Mouse (Mus musculus): ENCODE results near the gene Mad1l1.

Mad1l1 gene

GRCm38 (mm10) chr5:140185757-140186156, 135.6 kb downstream of the Mad1l1 start:
- DNase-seq (ENCODE audit: extremely low spot score, low read depth, low spot score), result no peak

DNA sequence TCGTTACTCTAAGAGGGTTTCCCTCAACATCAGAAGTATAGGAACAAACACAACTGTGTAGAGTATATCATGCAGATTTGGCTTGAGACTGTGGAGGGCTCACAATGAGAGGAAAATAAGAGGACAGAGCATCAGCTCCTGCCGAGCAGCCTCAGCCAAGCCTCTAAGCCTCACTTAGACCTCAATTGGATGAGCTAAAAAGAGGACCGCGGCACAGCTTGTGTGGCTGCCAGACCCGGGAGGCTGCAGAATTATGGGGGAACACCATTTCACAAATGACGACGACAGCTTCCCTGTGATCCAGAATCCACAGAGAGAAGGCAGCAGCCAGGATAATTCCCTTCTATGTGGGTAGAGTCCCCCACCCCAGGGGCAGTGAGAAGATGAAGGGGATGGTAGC, 138.0 kb downstream of the Mad1l1 start:
- no peak for DNase-seq (ENCODE audit: extremely low spot score, low read depth, low spot score)

GRCm38 (mm10) chr5:140182351-140182750, 139.0 kb downstream of the Mad1l1 start:
- no peak for DNase-seq (ENCODE audit: extremely low spot score, low read depth, low spot score)

GRCm38 (mm10) chr5:140180016-140180415, 141.3 kb downstream of the Mad1l1 start:
- DNase-seq (ENCODE audit: extremely low spot score, low read depth, low spot score), result no peak

DNA sequence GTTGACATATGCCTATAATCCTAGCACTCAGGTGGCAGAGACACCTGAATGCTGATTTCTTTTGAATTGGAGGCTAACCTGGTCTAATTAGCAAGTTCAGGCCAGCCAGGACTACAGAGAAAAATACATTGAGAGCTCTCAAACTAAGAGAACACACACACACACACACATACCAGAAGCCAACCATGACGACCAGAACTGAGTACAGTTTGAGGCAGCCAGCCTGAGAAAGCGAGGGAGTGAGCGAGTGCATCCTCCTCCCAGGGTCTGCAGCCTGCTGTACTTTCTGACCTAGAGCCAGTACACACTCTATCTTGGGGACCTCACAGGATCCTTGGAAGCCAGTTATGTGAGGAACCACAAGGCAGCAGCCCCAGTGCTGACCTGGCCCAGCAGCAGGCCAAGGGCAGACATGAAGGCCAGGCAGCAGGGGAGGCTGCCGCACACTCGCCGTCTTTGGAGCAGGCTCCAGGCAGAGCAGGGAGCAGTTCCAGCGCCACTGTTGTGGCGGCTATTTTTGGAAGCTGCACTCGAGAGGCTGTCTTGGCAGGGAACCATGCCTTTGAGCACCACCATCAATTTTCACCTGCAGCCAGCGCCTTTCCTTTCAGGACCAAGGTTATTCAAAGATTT, 143.2 kb downstream of the Mad1l1 start:
- DNase-seq (ENCODE audit: extremely low spot score, low read depth, low spot score), result no peak

GRCm38 (mm10) chr5:140177582-140177981, 143.8 kb downstream of the Mad1l1 start:
- DNase-seq (ENCODE audit: extremely low spot score, low read depth, low spot score), result no peak

- DNase-seq (ENCODE audit: extremely low spot score, low read depth, low spot score), result no peak
Measured at GRCm38 (mm10) chr5:140176370-140176769, 145.0 kb downstream of the Mad1l1 start.

GRCm38 (mm10) chr5:140174814-140175490, 146.4 kb downstream of the Mad1l1 start:
- DNase-seq (ENCODE audit: extremely low spot score, low read depth, low spot score), result no peak

- no peak for DNase-seq (ENCODE audit: extremely low spot score, low read depth, low spot score)
Measured at GRCm38 (mm10) chr5:140174066-140174465, 147.3 kb downstream of the Mad1l1 start.

- no peak for DNase-seq (ENCODE audit: extremely low spot score, low read depth, low spot score)
Measured at GRCm38 (mm10) chr5:140173181-140173580, 148.2 kb downstream of the Mad1l1 start.

DNA sequence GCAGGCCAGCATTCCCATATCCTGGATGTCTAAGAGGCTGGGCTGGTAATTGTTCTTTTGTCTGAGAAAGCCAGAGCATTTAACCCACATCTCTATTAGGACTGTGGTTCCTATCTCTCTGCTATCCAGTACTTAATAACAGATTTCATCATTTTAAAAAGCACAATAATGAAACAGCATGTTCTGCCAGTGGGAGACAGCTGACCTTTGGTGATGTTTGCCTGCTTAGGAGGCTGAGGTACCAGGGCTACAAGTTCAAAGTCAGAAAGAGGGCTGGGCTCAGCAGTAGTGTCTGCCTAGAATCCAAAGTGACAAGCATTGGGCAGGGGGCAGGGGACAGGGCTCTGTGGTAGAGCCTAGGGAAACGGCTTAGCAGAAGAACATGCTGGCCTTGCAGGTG, 149.6 kb downstream of the Mad1l1 start:
- DNase-seq (ENCODE audit: extremely low spot score, low read depth, low spot score), result no peak

GRCm38 (mm10) chr5:140167531-140167930, 153.8 kb downstream of the Mad1l1 start:
- DNase-seq (ENCODE audit: extremely low spot score, low read depth, low spot score), result no peak

GRCm38 (mm10) chr5:140167080-140167479, 154.3 kb downstream of the Mad1l1 start:
- DNase-seq (ENCODE audit: extremely low spot score, low read depth, low spot score), result no peak

- DNase-seq (ENCODE audit: extremely low spot score, low read depth, low spot score), result no peak
Measured at GRCm38 (mm10) chr5:140163947-140164346, 157.4 kb downstream of the Mad1l1 start.

GRCm38 (mm10) chr5:140162071-140162845, 159.1 kb downstream of the Mad1l1 start:
- no peak for DNase-seq (ENCODE audit: extremely low spot score, low read depth, low spot score)

DNA sequence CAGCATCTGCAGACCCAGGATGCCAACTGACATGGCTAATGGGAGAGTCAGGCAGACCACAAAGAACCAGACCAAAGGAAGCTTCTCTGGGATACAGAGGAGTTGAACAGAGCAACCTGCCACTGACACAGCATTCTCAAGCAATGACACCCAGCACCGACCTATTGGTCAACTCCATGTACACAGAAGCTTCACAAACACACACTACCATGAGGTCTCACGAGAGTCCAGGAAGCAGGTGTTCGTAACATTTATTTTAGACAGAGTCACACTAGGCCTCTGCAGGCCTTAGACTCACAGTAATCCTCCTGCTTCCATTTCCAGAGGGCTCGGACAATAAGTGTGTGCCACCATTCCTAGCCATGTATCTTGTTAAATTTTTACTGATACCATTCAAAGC, 162.3 kb downstream of the Mad1l1 start:
- no peak for DNase-seq (ENCODE audit: extremely low spot score, low read depth, low spot score)

DNA sequence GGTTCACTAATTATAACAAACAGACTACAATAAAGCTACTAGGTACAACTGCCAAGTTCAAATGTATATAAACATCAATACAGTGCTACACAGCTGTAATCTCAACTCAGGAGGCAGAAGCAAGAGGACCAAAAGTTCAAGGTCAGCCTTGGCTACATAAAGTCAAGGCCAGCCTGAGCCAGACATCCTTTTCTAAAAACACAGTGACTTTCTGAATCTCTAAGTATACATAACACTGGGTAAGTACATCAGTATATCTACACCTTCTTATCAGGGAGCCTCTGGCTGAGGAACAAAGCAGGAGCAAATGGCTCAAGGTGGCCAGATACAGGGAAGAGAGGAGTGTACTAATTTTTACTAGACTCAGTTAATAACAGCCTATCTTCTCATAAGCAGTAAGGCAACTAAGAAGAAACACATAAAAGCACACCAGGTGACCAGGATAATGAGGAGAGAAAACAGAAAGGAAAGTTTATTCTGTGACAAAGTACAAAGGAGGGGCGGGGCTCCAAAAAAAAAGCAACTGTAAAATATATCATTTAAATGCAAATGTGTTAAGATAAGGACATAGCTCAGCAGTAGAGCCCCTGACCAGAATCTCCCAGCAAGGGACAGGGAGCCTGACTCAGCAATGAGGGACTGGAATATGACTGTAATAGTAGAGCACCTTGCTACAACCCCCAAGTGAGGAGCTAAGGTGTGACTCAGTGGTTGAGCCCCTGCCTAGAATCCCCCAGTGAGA, 163.3 kb downstream of the Mad1l1 start:
- no peak for DNase-seq (ENCODE audit: extremely low spot score, low read depth, low spot score)

DNA sequence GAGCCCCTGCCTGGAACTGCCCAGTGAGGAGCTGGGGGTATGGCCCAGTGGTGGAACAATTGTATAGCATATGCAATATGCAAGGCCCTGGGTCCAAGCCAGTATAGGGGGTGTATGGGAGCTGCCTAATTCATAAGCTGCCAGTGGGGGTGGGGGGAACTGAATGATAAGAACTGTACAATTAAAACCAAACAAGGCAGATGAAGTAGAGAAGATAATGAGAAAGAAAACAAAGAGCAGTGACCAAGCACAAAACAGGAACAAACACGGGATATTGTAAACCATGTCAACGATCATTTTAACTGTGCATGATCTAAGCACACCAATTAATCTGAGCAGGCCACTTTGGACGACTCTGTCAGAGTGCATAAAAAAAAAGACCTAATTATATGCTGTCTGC, 167.2 kb downstream of the Mad1l1 start:
- no peak for DNase-seq (ENCODE audit: extremely low spot score, low read depth, low spot score)

- no peak for DNase-seq (ENCODE audit: extremely low spot score, low read depth, low spot score)
Measured at GRCm38 (mm10) chr5:140151871-140152270, 169.5 kb downstream of the Mad1l1 start.

DNA sequence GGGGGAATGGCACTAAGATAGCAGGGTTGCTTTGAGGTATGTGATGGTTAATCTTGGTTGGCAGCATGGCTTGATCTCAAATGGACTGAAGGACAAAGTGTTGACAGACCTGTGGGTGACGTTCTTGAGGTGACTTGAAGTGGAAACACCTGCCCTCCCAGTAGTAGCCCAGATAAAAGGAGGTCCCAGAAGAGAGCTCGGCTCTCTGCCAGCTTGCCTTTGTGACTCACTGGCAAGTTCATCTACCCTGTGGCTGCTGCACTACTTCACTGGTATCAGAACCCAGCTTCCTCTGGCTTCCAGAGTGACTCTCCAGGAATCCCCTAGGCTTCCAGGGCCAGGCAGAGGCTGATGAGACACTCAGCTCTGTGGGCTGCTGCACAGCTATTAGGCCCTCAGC, 170.2 kb downstream of the Mad1l1 start:
- DNase-seq (ENCODE audit: extremely low spot score, low read depth, low spot score), result no peak

DNA sequence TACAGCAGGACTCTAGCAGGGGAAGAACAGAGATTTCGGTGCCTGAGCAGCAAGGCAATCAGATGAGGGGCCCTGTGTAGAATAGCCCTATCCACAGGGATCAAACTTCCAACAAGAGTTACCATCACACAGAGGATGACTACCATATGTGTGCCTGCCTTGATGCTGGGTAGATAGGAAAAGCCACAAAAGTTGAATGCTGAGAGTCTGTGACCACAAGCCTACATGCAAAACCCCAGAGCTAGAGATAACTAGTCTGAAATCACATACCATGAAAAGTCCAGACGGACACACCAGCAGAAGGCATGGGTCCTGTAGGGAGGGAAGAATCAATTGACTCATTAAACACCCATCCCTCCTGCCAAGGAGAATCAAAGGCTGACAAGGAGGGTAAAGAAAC, 170.7 kb downstream of the Mad1l1 start:
- no peak for DNase-seq (ENCODE audit: extremely low spot score, low read depth, low spot score)
